Mouse (Mus musculus) midbrain, embryonic 10.5 days (tissue): ENCODE data around the gene Dcdc2b. TPM values are rescaled to one million over a fixed set of nuclear protein-coding genes. Genes with fewer than 3 reads are reported as not detected.
A peak's percentile ranks its signal among the peaks of the same experiment; 100 is the strongest.

Experiments
- DNase-seq: peaks from one replicate; pipeline ENCODE4 v3.0.0-alpha.2; 2017; ENCODE audit warnings: low spot score
- H3K27ac ChIP-seq: fragments of 300-500 bp; sonication (generic); replicated peaks from 2 replicates; pipeline ENCODE4 v1.5.1; 2016; ENCODE audit warnings: mild to moderate bottlenecking
- H3K27me3 ChIP-seq: fragments of 300-500 bp; sonication (generic); 2 replicates; pipeline ENCODE4 v1.6.1; 2016; ENCODE audit warnings: low read depth, mild to moderate bottlenecking; ENCODE audit not compliant: poor library complexity, severe bottlenecking
- H3K36me3 ChIP-seq: fragments of 300-500 bp; sonication (generic); 2 replicates; pipeline ENCODE4 v1.6.1; 2016; ENCODE audit warnings: mild to moderate bottlenecking, moderate library complexity
- H3K4me1 ChIP-seq: fragments of 300-500 bp; sonication (generic); 2 replicates; pipeline ENCODE4 v1.6.1; 2016
- H3K4me3 ChIP-seq: fragments of 300-500 bp; sonication (generic); 2 replicates; pipeline ENCODE4 v1.5.1; 2016; ENCODE audit warnings: mild to moderate bottlenecking, moderate library complexity
- H3K9me3 ChIP-seq: fragments of 300-500 bp; sonication (generic); replicated peaks from 2 replicates; pipeline ENCODE4 v1.6.1; 2016; ENCODE audit warnings: mild to moderate bottlenecking
- WGBS: fragments of 180-500 bp; shearing (Covaris S2); methylation state at CpG from one replicate; pipeline ENCODE4 v1.1.7; 2016; 5-methylcytosine and 5-hydroxymethylcytosine counted together
- polyA plus RNA-seq: library from polyadenylated mRNA; unstranded; fragments of >200 nt; fragmentation: Nextera tagmentation; extraction: Ambion mirVana; gene quantifications from 2 replicates; pipeline ENCODE4 v1.2.1, GENCODE M21; 2016

Gene Dcdc2b
- polyA plus RNA-seq, 1 experiment from 2014 or later: 2.1 TPM

GRCm38 (mm10) chr4:129618031-129618430 is 4.0 kb upstream of the Dcdc2b start:
- peak overlapping the region; percentile 69 for H3K4me3 ChIP-seq
- H3K4me1 ChIP-seq: peaks cover 28% of the 10 kb centered on the region
- 92% methylated on average over 5 of the region's 5 CpGs for WGBS
- H3K36me3 ChIP-seq: peaks cover 22% of the 10 kb centered on the region
- H3K9me3 ChIP-seq: no peaks in the 10 kb centered on the region
- H3K27me3 ChIP-seq: no peaks in the 10 kb centered on the region
- DNase-seq: no peak
- peak overlapping the region; percentile 91 for H3K27ac ChIP-seq

GRCm38 (mm10) chr4:129617121-129617641 is 3.1 kb upstream of the Dcdc2b start:
- Histone ChIP-seq H3K4me1 (peaks cover 19% of the 10 kb centered on the region), H3K27ac (no peak overlapping the region), H3K27me3 (no peaks in the 10 kb centered on the region), H3K4me3 (no peak overlapping the region), H3K9me3 (no peaks in the 10 kb centered on the region), H3K36me3 (peaks cover 22% of the 10 kb centered on the region)
- WGBS: 97% methylated on average over 7 of the region's 7 CpGs
- no peak for DNase-seq

- Histone ChIP-seq H3K27ac (no peak overlapping the region), H3K27me3 (no peaks in the 10 kb centered on the region), H3K9me3 (no peaks in the 10 kb centered on the region), H3K4me3 (no peak overlapping the region), H3K36me3 (peaks cover 22% of the 10 kb centered on the region), H3K4me1 (peaks cover 14% of the 10 kb centered on the region)
- DNase-seq: no peak
- WGBS: 94% methylated on average over 3 of the region's 3 CpGs
These were observed 2.6 kb upstream of the Dcdc2b start for GRCm38 (mm10) chr4:129616631-129617030.

GRCm38 (mm10) chr4:129615801-129616290 is 1.8 kb upstream of the Dcdc2b start:
- Histone ChIP-seq H3K4me1 (peaks cover 14% of the 10 kb centered on the region), H3K36me3 (peaks cover 22% of the 10 kb centered on the region), H3K27ac (no peak overlapping the region), H3K27me3 (no peaks in the 10 kb centered on the region), H3K4me3 (no peak overlapping the region), H3K9me3 (no peaks in the 10 kb centered on the region)
- 89% methylated on average over 9 of the region's 9 CpGs for WGBS
- no peak for DNase-seq

GRCm38 (mm10) chr4:129610472-129610871 is 3.6 kb downstream of the Dcdc2b start:
- no peak overlapping the region for H3K27ac ChIP-seq
- peaks cover 45% of the 10 kb centered on the region for H3K36me3 ChIP-seq
- H3K9me3 ChIP-seq: no peaks in the 10 kb centered on the region
- H3K4me3 ChIP-seq: no peak overlapping the region
- no peaks in the 10 kb centered on the region for H3K27me3 ChIP-seq
- no peak for DNase-seq
- WGBS: 80% methylated on average over 4 of the region's 4 CpGs
- no peaks in the 10 kb centered on the region for H3K4me1 ChIP-seq

GRCm38 (mm10) chr4:129610026-129610425 is 4.0 kb downstream of the Dcdc2b start:
- Histone ChIP-seq H3K9me3 (no peaks in the 10 kb centered on the region), H3K36me3 (peaks cover 49% of the 10 kb centered on the region), H3K27ac (0 out of 2 replicates have a peak overlapping the region, but pooled peaks have one; percentile 3), H3K4me1 (no peaks in the 10 kb centered on the region), H3K4me3 (no peak overlapping the region), H3K27me3 (no peaks in the 10 kb centered on the region)
- no peak for DNase-seq
- 75% methylated on average over 4 of the region's 4 CpGs for WGBS

GRCm38 (mm10) chr4:129609139-129609631 is 4.9 kb downstream of the Dcdc2b start:
- Histone ChIP-seq H3K4me1 (no peaks in the 10 kb centered on the region), H3K9me3 (no peaks in the 10 kb centered on the region), H3K4me3 (no peak overlapping the region), H3K27me3 (no peaks in the 10 kb centered on the region), H3K27ac (no peak overlapping the region), H3K36me3 (peaks cover 56% of the 10 kb centered on the region)
- DNase-seq: no peak
- WGBS: 84% methylated on average over 12 of the region's 12 CpGs

GRCm38 (mm10) chr4:129608426-129609025 is 5.5 kb downstream of the Dcdc2b start:
- WGBS: 41% methylated on average over 7 of the region's 7 CpGs
- Histone ChIP-seq H3K27ac (peak overlapping the region; percentile 1; the same call in 1 of the 2 replicates), H3K27me3 (no peaks in the 10 kb centered on the region), H3K4me1 (no peaks in the 10 kb centered on the region), H3K36me3 (peaks cover 61% of the 10 kb centered on the region), H3K4me3 (no peak overlapping the region), H3K9me3 (no peaks in the 10 kb centered on the region)
- peak; percentile 85 for DNase-seq

- Histone ChIP-seq H3K36me3 (peaks cover 73% of the 10 kb centered on the region), H3K27ac (peak within 1 kb of the TSS; percentile 96), H3K27me3 (no peaks in the 10 kb centered on the region), H3K9me3 (no peaks in the 10 kb centered on the region), H3K4me3 (peak within 1 kb of the TSS; percentile 100), H3K4me1 (peaks cover 30% of the 10 kb centered on the region)
- peak; percentile 87 for DNase-seq
- under 1% methylated on average over 74 of the region's 74 CpGs for WGBS
These were observed 13.6 kb downstream of the Dcdc2b start, which contains the start of the genes Eif3i and Tmem234 for GRCm38 (mm10) chr4:129600233-129601158. TSS of gene Eif3i (minus strand) at chr4:129600648. TSS of gene Tmem234 (plus strand) at chr4:129600668.

- Histone ChIP-seq H3K27me3 (no peaks in the 10 kb centered on the region), H3K27ac (no peak overlapping the region), H3K36me3 (peaks cover 39% of the 10 kb centered on the region), H3K4me3 (no peak overlapping the region), H3K9me3 (no peaks in the 10 kb centered on the region), H3K4me1 (peaks cover 17% of the 10 kb centered on the region)
- 90% methylated on average over 4 of the region's 4 CpGs for WGBS
- DNase-seq: no peak
These were observed 25.2 kb downstream of the Dcdc2b start for GRCm38 (mm10) chr4:129588865-129589264.

- H3K27me3 ChIP-seq: no peaks in the 10 kb centered on the region
- H3K4me3 ChIP-seq: no peak overlapping the region
- DNase-seq: no peak
- H3K4me1 ChIP-seq: peaks cover 17% of the 10 kb centered on the region
- no peak overlapping the region for H3K27ac ChIP-seq
- H3K9me3 ChIP-seq: no peaks in the 10 kb centered on the region
- H3K36me3 ChIP-seq: peaks cover 20% of the 10 kb centered on the region
- WGBS: 48% methylated on average over 1 of the region's 1 CpGs
These were observed 27.1 kb downstream of the Dcdc2b start for GRCm38 (mm10) chr4:129586943-129587342.

- WGBS: 82% methylated on average over 9 of the region's 9 CpGs
- H3K27ac ChIP-seq: peak overlapping the region; percentile 79; the same call in 1 of the 2 replicates
- peaks cover 17% of the 10 kb centered on the region for H3K4me1 ChIP-seq
- H3K36me3 ChIP-seq: peaks cover 8% of the 10 kb centered on the region
- H3K9me3 ChIP-seq: no peaks in the 10 kb centered on the region
- no peaks in the 10 kb centered on the region for H3K27me3 ChIP-seq
- no peak for DNase-seq
- H3K4me3 ChIP-seq: peak overlapping the region; percentile 58
These were observed 28.3 kb downstream of the Dcdc2b start for GRCm38 (mm10) chr4:129585773-129586172.
